Comparison of ENCODE assay signal across 23 mouse cellular contexts in genomic region chr1:171495371-171495770, GRCm38 (mm10). TPM values are rescaled to one million over a fixed set of nuclear protein-coding genes. Genes with fewer than 3 reads are reported as not detected.
"Had no signal": no experiment of that assay in that cellular context is flagged by ENCODE, and none has a peak within 500 bp of the region (broad histone marks: within the 10 kb centered on the region; RNA-seq: fewer than 3 reads in every experiment).

No protein-coding gene starts in this region.

- DNase-seq: lung, adult 18-20 months; lung, embryonic 14.5 days; lung, postnatal 10 days; lung, postnatal 4 days; right cerebral cortex, adult 18-20 months; right cerebral cortex, postnatal 25 days; right cerebral cortex, postnatal 4 days; spleen, adult 18-20 months; thymus, adult 2 months; thymus, postnatal 25 days; thymus, postnatal 4 days had no signal

- H3K4me1 ChIP-seq: midbrain, embryonic 10.5 days; midbrain, embryonic 13.5 days; midbrain, embryonic 15.5 days; neural tube, embryonic 15.5 days; stomach, embryonic 15.5 days had no signal

- H3K9me3 ChIP-seq: midbrain, embryonic 15.5 days; neural tube, embryonic 15.5 days; stomach, embryonic 15.5 days had no signal

- H3K9ac ChIP-seq: lung, embryonic 14.5 days; midbrain, embryonic 13.5 days; midbrain, embryonic 15.5 days; neural tube, embryonic 13.5 days; neural tube, embryonic 15.5 days; stomach, embryonic 15.5 days had no signal

- H3K27ac ChIP-seq: midbrain, embryonic 10.5 days; midbrain, embryonic 13.5 days; midbrain, embryonic 15.5 days; neural tube, embryonic 13.5 days; neural tube, embryonic 15.5 days; stomach, embryonic 15.5 days; stomach, postnatal 0 days had no signal

- H3K36me3 ChIP-seq: midbrain, embryonic 10.5 days; midbrain, embryonic 13.5 days; midbrain, embryonic 15.5 days; neural tube, embryonic 13.5 days; neural tube, embryonic 15.5 days; stomach, embryonic 15.5 days had no signal

- H3K4me3 ChIP-seq: midbrain, embryonic 10.5 days; midbrain, embryonic 13.5 days; midbrain, embryonic 15.5 days; myocyte; neural tube, embryonic 13.5 days; neural tube, embryonic 15.5 days; stomach, embryonic 15.5 days had no signal

- H3K4me2 ChIP-seq: lung, embryonic 14.5 days; midbrain, embryonic 13.5 days; midbrain, embryonic 15.5 days; neural tube, embryonic 13.5 days; neural tube, embryonic 15.5 days; stomach, embryonic 15.5 days had no signal

- ATAC-seq: midbrain, embryonic 13.5 days; midbrain, embryonic 15.5 days had no signal

- H3K27me3 ChIP-seq: midbrain, embryonic 13.5 days; midbrain, embryonic 15.5 days; neural tube, embryonic 13.5 days; neural tube, embryonic 15.5 days; stomach, embryonic 15.5 days had no signal

RNA-seq across cellular contexts. Expression of gene Itln1, which starts 39.7 kb away (rescaled TPM):
- polyA plus RNA-seq: liver, embryonic 16.5 days; lung, embryonic 14.5 days; lung, embryonic 16.5 days; midbrain, embryonic 10.5 days; midbrain, embryonic 13.5 days; midbrain, embryonic 15.5 days; myocyte; neural tube, embryonic 11.5 days; neural tube, embryonic 13.5 days; neural tube, embryonic 15.5 days; urinary bladder, adult 2 months had no signal
